Mouse (Mus musculus) lung, postnatal 14 days (tissue): Measurements from ENCODE around the gene Lrrc4c.

Experiments used
- DNase-seq: peaks from one replicate; pipeline ENCODE4 v3.0.0; 2021

Gene Lrrc4c

DNA sequence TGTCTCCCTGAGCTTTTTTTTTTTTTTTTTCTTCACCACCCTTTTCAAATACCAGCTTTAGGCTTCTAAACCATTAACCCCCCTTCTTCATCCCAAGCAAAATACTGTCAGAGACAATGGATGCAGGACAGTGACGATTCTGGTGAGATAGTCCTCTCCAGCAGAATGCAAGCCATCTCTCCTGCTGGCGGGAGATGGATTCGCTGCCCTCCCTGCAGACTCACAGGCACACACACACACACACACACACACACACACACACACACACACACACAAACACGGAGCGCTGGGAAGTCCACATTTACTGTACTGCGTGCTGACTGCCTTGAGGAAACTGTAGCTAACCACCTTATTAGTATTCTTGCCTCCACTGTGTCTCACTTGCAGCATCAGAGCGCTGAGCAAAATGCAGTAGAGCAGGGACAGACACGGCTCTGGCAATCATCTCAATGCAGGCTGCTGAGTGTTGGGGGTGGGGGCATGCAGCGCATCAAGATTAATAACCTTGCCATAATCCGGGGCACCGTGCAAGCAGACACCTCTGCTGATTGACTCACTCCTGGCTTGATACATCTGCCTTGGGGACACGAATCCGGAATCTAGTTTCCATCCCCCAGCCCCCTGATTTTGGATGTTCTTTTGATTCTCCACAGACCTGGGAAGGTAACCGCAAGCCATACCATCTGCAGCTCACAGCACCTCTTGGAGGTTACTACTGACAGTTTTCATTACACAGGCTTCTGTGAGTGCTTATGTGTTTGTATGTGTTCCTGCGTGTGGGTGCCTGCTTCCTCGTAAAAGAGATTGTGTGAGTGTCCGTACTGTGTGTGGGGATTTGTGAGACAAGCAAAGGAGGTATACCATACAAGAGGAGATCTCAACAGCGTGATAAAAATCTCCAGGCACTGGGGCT is at the start of gene Lrrc4c:
Gene Lrrc4c, plus strand, starts transcription at position 783 of the 913 bp plus-strand sequence.
- DNase-seq: no peak

DNA sequence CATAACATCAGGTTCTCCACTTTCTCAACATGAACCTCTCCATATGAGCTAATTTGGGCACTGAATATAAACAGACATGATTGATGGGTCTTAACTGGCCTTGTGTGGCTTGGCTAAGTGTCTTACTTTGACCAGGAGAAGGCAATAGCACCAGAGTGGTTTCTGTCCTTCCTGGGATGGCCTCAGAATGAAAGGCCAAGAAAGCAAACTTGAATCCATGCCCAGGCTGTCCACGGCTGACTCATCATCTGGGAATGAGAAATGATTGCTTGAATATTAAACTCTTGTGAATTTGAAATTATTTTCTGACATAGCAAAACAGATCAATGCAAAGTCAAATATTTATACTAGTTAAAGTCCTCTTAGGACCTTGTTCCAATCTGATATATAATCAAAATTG is 42.9 kb upstream of the Lrrc4c start:
- no peak for DNase-seq

DNA sequence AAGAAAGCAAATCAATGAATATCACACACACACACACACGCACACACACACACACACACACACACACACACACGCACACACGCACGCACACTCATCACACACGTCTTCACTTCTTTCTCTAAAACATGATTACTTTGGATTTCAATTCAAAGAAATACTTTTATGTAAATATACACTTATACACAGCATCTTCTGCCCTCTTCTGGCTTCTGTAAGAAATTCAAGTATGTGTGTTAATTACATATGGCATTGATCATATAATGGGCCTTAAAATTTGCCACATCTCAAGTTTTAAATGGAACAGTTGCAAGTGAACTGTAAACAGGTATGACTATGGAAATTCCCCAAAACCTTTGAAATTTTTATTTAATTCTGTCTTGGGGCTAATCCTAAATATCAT is 35.0 kb upstream of the Lrrc4c start:
- DNase-seq: no peak

DNA sequence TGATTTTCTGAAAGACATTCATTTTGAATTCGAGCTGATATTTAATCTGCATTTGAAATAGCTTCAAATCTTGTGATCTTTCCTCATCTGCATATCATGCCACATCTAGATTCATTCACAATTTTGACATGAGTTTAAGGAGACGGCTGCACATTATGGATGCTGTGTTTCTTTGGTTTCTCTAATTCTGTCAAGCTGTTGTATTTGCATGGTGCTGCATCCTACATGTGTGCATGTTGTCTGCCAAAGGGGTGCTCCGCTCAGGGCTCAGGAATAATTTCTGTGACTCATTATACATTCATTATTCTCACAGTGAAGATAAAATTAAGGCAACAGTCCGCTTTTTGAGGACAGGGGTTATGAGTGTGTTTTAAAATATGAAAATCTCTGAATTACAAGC is 30.5 kb upstream of the Lrrc4c start:
- no peak for DNase-seq

DNA sequence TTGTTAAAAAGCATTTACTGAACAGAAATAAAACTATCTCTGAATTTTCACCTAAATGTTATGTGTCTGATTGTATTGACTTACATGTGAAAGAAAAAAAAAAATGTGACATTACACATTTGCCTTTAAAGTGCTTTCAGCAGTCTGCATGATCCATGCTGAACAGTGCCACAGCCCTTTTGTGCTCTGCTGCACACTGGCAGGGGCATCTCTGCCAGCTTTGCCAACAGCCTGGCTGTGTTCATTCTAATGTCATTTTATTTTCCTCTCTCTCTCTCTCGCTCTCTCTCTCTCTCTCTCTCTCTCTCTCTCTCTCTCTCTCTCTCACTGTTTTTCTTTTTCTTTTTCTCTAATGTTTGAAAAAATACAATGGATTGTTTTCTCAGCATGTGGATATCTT is 27.4 kb upstream of the Lrrc4c start:
- DNase-seq: no peak

DNA sequence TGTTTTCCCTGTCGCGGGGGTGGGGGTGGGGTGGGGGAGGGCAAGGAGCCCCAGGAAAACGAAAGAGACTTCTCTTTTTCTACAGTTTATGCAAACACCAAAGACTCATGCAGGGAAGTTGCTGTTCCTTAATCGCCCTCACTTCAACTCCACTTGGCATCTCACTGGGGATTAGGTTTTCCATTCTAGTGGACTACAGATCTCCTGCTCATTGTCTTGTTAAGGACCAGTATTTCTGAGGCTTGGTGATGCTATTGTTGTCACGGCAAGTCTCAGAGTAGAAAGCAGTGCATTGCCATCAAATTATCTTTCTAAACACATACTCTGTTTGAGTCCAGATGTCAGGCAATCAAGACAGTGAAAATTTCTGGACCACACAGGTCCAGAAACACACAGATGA is 2.9 kb upstream of the Lrrc4c start:
- DNase-seq: no peak

DNA sequence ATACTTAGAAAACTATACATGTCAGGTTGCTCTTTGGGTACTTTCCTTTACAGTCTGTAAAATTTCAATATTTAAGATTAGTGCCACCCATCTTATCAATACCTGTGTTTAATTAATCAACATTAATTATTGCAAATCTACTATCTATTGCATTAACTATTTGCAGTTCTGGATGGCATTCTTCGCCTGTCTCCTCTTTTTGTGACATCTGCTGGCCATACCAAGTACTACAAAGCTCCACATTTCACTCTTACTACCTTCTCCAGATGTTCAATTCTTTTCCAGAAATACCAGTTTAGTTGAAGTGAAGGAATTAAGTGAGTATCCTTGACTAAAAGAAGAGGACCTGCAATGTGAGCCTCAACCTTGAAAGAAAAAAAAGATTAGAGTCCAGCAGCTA is 1.4 kb upstream of the Lrrc4c start:
- DNase-seq: no peak

DNA sequence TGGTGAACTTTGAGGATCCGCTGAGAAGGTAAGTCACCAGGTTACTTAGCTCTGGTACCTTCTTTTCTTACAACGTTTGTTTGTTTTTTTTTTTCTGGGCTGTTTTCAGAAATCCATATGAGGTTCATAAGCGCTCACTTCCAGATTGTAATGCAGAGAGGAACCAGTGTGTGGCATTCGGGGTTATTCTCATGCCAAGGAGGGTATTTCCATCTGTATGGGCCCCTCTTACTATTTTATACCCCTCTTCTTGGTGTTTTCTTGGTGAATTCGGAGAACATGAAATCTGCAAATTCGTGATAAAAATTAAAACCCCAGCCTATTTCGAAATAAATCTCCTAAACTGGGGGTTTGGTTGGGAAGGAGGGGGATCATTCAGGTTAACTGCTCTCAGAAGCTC is 587 bp downstream of the Lrrc4c start:
- DNase-seq: no peak

DNA sequence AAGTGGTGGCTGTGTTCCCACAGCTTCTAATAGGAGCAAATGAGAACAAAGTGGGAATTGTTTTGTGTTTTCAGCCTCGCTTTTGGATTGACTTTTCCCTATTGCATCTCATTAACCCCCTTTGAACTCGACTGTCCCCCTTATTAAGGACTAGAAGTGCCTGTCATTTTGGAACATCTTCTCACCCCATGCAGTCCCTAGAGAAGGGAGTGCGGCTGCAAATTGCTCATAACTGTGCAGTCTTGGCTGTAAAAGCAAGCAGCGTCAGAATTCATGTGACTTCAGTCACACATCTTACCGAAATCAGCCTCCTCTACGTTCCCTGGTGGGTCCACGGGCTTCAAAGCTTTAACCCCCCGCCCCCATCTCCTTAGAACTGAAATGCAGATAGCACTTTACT is 1.2 kb downstream of the Lrrc4c start:
- DNase-seq: no peak

DNA sequence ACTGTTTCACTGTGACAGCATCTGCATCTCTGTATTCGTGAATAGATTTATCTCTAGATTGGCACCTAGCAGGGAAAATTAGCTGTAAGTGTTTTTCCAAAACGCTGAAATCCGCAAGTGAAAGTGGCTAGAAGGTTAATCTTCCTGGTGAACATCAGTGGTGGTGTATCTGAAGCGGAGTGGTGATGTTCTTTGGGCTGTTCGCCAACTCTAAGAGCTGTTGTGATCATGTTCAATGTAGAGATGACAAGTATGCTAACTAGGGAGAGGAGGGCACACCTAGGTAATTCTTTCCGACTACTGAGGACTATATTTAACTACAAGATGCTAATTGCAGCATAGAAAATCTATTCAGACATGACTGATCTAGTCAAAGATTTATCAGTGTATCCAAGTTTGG is 1.7 kb downstream of the Lrrc4c start:
- no peak for DNase-seq

DNA sequence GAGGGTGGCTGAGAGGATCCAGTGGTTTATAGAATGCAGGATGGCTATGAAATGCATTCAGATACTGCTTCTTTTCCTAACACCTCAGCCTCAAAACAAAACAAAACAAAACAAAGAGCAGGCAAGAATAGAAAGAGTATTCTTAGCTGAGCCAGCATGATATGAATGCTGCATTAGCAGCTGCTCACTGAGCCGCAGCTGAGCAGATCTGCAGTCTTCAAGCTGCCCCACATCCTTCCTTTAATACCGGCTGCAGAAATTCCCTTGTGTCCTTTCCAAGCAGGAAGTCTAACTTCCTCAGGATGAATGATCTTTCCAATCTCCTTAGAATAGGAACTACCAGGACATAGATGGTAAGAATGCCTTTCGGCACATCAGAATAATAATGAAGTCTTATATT is 16.7 kb downstream of the Lrrc4c start:
- DNase-seq: no peak

DNA sequence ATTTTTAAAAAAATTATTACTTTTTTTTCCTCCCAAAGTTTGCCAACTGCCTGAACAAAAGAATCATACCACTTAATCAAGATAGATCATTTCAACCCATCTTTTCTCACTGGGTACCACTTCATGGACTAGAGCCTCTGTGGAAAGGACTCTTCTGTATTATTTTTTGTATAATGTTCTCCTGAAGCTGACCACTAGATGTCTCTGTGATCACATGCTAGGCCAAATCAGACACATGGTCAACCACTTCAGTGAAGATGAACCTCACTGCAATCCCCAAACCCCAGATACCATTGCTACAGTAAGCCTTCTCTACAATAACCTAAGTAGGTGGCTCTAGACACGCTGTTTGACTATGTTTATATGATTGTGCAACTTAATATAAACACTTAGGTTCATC is 19.4 kb downstream of the Lrrc4c start:
- no peak for DNase-seq

DNA sequence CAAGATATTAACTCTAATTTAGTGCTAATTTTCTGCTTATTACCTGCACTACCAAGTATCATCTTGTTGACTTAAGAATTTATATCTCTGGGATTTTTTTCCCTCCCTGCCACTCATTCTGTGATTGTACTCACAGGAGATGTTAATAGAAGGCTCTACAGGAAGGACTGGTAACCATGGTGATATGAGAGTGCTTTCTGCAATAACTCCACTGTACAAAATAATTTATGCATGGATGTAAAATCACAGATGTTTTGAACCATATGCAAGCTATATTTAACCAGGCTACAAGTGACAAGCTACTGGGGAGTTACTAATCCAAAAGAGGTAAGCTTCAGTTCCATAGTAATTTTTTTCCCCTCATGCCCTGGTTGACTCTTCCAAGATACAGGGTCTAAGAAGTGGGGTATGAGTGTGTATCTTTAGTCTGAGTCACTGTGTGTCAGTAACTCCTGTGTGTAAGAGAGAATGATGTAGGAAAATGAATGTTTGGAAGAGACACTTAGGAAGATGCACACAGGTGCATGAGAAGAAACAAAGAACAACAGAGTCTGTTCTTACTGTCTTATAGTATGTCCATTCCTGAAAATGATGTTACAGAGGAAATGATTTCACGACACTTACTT is 83.3 kb downstream of the Lrrc4c start:
- DNase-seq: no peak

DNA sequence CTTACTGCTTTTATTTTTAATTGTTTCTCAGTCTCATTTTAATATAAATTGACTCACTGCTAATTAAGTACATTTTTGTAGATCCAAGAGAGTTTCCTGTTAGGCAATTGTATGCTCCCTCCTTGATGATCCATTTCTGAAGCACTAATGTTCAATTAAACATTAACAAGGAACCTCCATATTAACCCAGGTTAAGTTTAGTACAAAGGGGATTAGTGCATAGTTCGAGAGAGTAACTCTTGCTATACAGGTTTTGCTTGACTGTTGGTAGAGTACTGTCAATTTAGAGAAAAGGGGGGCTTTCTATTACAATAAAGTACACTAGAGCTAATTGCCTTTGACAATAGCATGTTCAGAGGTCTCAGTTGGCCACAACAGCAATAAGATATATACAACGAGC is 84.5 kb downstream of the Lrrc4c start:
- DNase-seq: no peak

DNA sequence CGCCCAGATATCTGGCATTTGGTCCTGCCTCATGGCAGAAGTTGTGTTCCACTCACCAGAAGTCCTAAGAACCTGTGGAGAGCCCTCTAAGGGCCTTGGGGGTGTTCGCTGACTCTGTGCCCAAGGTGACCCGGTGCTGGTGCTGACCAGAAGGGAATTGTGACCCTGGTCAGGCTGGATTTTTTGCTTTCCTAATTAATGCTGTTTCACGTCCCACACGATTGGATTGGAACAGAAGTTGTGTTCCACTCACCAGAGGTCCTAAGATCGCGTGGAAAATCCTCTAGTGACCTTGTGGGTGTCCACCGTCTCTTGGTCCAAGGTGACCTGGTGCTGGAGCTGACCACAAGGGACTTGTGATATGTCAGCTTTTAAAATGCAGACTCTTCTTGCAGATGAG is 88.9 kb downstream of the Lrrc4c start:
- no peak for DNase-seq

DNA sequence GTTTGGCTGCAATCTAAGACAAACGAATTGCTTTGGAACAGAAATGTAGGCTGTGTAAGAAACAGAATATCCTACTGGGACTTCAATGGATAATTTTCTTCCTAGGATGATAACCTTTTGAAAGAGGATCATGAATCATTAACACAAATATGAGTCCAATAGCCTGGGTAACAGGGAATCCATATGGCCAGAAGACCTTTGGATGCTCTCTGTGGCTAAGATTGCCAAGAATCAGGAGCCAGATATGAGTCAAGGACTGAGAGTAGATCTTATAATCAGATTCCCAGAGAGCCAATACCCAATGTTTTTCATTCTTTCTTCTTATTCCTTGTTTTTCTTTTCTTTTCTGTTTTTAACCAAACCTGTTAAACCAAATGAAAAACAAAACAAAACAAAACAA is 93.2 kb downstream of the Lrrc4c start:
- DNase-seq: no peak

DNA sequence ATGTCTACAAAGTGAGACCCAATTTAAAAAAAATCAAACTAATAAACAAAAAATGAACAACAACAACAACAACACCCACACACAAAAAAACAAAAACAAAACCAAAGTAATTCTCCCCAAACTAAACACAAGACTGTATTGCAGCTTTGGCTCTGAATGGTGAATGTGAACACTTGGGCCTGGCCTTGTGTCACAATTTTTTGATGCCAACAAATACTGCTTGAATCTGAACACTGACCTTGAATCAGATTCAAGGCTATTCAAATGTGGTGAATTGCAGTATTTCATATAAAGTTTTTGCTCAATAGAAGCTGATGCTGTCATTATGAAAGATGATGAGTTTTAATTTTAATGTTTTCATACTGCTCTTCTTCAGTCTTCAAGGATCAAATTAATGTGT is 143.6 kb downstream of the Lrrc4c start:
- DNase-seq: no peak

DNA sequence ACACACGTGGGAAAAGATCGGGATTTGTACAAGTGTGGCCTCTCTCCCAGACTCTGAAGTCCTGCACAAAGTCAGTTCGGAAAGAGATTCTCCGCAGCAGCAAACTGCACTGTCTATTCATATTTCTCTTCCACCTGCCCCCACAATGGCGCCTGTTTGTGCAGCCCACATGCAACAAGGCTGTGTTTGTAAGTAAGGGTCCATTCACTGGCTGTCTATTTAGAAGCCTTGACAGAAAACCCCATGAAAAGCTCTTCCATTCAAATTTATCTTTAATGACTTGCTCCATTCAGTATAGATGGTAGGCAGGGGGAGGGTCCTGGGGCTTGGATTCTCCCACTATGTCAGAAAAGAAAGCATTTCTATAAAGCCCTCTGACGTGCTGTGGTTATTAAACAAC is 157.7 kb downstream of the Lrrc4c start:
- no peak for DNase-seq

DNA sequence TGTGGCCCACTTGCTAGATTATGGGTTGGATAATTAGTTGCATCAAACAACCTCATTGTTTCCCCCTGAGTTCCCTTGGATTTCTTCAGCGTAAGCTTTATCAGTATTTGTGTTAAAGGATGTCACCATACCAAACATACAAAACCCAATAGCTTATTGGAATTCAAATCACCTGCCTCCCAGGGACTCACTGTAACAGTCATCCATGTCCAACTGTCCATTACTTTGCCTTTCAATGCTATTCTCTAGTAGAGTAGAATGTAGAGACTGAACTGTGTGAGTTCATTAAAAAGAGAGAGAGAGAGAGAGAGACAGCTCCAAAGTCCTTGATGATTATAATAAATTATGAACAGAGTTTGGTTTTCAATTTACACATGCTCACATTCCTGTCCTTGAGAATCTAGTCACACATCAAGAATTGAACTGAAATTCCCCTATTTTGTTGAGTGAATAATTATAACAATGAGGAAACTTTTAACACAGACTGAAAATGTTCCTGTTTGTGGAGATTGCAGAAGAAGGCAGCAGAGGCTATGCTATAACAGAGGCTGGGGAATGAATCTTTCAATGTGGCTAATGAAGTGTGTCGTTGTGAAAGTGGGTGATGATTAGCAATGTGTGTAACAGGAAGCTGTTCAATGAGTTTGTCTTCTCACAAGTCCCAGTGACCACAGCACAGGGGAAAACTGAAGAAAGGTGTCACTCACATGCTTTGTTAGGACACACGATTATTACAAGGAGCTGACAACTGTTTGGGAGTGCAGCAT is 181.3 kb downstream of the Lrrc4c start:
- no peak for DNase-seq

DNA sequence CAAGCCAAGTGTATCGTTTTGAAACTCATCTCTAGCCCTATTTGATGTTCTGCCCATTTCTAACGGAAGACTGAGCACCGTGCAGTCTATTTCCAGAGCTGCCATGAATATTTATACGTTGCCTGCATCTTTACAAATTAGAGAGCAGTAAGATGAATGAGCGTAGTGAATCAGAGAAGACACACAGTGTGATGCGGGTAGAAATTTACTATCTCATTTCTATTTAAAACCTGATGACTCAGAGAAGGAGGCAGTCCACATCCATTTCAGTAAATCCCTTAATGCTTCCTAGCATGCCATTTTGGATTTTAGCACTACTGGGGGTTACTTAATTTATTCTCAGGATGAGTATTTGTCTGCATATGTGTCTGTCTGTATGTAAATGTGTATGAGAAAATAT is 186.2 kb downstream of the Lrrc4c start:
- DNase-seq: no peak

DNA sequence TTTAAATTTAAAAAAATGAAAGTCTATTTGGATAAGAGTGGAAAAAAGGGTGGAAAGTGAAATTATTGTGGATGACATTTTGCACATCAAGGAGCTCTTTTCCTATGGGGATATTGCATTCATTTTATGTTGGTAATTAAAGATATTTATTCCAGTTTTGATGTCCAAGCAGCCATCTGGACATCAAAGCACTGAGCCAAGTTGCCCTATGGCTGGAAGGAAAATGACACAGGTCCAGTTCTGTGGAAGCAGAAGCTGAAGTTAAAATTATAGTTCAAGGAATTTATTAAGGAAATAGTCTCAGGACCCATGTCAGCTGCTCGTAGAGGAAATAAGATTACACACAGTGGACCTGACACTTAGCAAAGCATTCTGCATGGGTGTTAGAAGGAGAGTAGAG is 187.7 kb downstream of the Lrrc4c start:
- no peak for DNase-seq

DNA sequence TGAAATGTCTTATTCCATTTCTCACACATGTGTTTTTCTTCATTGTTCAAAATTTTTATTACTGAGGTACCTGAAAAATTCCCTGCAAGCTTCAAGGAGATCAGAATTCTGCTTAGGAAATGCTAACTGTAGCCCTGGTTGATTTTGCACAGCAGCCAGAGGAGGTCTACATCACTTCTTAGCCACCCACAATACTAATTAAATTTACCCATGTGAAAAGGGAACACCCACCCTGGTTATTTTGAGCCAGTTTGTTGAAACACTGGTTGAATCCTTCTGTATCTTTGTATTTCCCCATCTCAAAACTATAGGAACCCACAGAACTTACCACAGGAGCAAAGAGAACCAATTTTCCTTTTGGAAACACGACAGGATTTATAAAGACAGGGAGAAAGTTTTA is 191.0 kb downstream of the Lrrc4c start:
- DNase-seq: no peak

DNA sequence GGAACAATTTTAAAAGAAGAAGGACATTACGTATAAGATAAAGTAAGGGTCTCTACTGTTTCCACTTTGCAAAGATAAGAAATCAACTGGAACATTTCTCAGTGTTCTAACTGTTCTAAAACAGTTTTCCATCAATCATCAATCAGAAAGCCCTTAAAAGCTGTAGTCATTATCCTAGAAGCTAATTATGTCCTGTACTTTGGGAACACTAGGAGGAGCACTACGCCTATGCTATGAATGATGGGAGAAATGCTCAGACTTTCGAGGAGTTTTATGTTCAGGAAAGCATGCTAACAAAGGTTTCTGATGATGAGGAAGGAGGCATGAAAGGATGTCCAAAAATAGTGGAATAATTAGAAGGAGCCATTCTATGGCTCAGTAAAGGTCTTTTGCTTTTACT is 219.5 kb downstream of the Lrrc4c start:
- DNase-seq: no peak

DNA sequence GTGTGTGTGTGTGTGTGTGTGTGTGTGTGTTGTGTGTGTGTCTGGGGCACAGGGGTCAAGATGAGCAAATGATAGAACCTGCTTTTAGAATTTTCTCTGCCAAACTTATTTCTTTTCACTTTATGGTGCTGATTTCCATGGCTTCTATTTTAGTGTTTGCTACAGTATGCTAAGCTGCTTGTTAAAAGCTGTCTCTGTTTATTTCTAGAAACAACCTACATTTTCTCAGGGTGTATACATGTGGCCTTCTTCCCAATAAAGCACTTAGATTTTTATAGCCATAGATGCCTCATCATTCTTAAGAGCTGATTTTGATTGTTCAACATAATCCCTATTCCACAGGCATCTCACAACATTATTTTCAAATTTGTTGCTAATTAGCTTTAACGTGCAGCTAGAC is 229.2 kb downstream of the Lrrc4c start:
- no peak for DNase-seq
